Mouse (Mus musculus) limb, embryonic 12.5 days (tissue): ENCODE data around the gene Ushbp1. TPM values are rescaled to one million over a fixed set of nuclear protein-coding genes. Genes with fewer than 3 reads are reported as not detected.
"Not testable (repeated sequence)": the region's sequence is repeated elsewhere in the genome, so short reads cannot be mapped to it uniquely, and the experiment has no call there.

ENCODE experiments used
- ATAC-seq: fragments of 200-750 bp; cut with Nextera tagmentation; 2 replicates; pipeline ENCODE4 v1.8.0; 2017; ENCODE audit warnings: low read depth, moderate TSS enrichment; ENCODE audit not compliant: insufficient number of reproducible peaks, insufficient read depth, low FRiP score, low TSS enrichment
- H3K27ac ChIP-seq: fragments of 300-500 bp; sonication (generic); 2 replicates; pipeline ENCODE4 v1.5.1; 2016; ENCODE audit warnings: mild to moderate bottlenecking, moderate library complexity
- H3K27me3 ChIP-seq: fragments of 300-500 bp; sonication (generic); 2 replicates; pipeline ENCODE4 v1.6.1; 2016; ENCODE audit warnings: mild to moderate bottlenecking, moderate library complexity
- H3K36me3 ChIP-seq: fragments of 300-500 bp; sonication (generic); 2 replicates; pipeline ENCODE4 v1.6.1; 2016; ENCODE audit warnings: mild to moderate bottlenecking, moderate library complexity
- H3K4me1 ChIP-seq: fragments of 300-500 bp; sonication (generic); replicated peaks from 2 replicates; pipeline ENCODE4 v1.6.1; 2016
- H3K4me2 ChIP-seq: fragments of 300-500 bp; sonication (generic); 2 replicates; pipeline ENCODE4 v1.6.1; 2016; ENCODE audit warnings: mild to moderate bottlenecking, moderate library complexity
- H3K4me3 ChIP-seq: fragments of 300-500 bp; sonication (generic); replicated peaks from 2 replicates; pipeline ENCODE4 v1.5.1; 2016; ENCODE audit warnings: mild to moderate bottlenecking
- H3K9ac ChIP-seq: fragments of 300-500 bp; sonication (generic); replicated peaks from 2 replicates; pipeline ENCODE4 v1.6.1; 2016; ENCODE audit warnings: mild to moderate bottlenecking, moderate library complexity
- H3K9me3 ChIP-seq: fragments of 300-500 bp; sonication (generic); 2 replicates; pipeline ENCODE4 v1.6.1; 2016; ENCODE audit warnings: mild to moderate bottlenecking, moderate library complexity
- WGBS: fragments of 180-500 bp; shearing (Covaris S2); methylation state at CpG from one replicate; pipeline ENCODE4 v1.1.7; 2016; 5-methylcytosine and 5-hydroxymethylcytosine counted together
- polyA plus RNA-seq: library from polyadenylated mRNA; unstranded; fragments of >200 nt; fragmentation: Nextera tagmentation; extraction: Ambion mirVana; gene quantifications from 2 replicates; pipeline ENCODE4 v1.2.1, GENCODE M21; 2016

Ushbp1 gene
- polyA plus RNA-seq, 1 experiment from 2014 or later = 7.0 TPM

- no peaks in the 10 kb centered on the region for H3K9me3 ChIP-seq
- H3K36me3 ChIP-seq = peaks cover 25% of the 10 kb centered on the region
- H3K4me3 ChIP-seq = no peak overlapping the region
- H3K4me2 ChIP-seq = peak overlapping the region; percentile 86; the same call in 1 of the 2 replicates
- no peak for ATAC-seq
- H3K27me3 ChIP-seq = no peaks in the 10 kb centered on the region
- no peak overlapping the region for H3K9ac ChIP-seq
- H3K4me1 ChIP-seq = peaks cover 19% of the 10 kb centered on the region
- H3K27ac ChIP-seq = no peak overlapping the region
Measured at GRCm38 (mm10) chr8:71368366-71368765, 27.2 kb downstream of the Ushbp1 start.

DNA sequence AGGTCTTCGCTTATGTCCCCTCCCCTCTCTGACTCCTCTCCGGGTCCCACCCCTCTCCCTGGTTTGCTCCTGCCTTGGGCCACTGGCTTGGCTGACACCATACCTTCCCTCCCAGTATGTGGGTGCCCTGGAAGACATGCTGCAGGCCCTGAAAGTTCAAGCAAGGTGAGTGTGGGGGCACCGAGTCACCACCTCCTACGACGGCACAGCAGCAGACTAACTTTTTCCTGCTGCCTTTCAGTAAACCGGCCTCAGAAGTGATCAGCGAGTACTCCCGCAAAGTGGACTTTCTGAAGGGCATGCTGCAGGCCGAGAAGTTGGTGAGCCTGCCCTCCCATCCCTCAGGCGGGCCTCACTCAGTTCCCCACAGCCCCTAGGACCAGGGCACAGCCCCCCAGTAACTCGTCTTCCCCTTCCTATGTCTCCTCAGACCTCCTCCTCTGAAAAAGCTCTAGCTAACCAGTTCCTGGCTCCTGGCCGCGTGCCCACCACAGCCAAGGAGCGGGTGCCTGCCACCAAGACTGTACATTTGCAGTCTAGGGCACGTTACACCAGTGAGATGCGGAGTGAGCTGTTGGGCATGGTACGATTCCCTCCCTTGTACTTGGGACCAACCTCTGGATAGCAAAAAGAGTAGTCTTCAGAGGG is 27.9 kb downstream of the Ushbp1 start:
- no peaks in the 10 kb centered on the region for H3K9me3 ChIP-seq
- H3K4me1 ChIP-seq = peaks cover 19% of the 10 kb centered on the region
- H3K36me3 ChIP-seq = peaks cover 19% of the 10 kb centered on the region
- H3K27ac ChIP-seq = peak overlapping the region; percentile 89
- H3K27me3 ChIP-seq = no peaks in the 10 kb centered on the region
- 54% methylated on average over 17 of the region's 17 CpGs for WGBS
- peak overlapping the region; percentile 86 for H3K4me2 ChIP-seq
- ATAC-seq = peak; percentile 77; the same call in 1 of the 2 replicates
- H3K4me3 ChIP-seq = peak overlapping the region; percentile 61
- peak overlapping the region; percentile 64 for H3K9ac ChIP-seq

DNA sequence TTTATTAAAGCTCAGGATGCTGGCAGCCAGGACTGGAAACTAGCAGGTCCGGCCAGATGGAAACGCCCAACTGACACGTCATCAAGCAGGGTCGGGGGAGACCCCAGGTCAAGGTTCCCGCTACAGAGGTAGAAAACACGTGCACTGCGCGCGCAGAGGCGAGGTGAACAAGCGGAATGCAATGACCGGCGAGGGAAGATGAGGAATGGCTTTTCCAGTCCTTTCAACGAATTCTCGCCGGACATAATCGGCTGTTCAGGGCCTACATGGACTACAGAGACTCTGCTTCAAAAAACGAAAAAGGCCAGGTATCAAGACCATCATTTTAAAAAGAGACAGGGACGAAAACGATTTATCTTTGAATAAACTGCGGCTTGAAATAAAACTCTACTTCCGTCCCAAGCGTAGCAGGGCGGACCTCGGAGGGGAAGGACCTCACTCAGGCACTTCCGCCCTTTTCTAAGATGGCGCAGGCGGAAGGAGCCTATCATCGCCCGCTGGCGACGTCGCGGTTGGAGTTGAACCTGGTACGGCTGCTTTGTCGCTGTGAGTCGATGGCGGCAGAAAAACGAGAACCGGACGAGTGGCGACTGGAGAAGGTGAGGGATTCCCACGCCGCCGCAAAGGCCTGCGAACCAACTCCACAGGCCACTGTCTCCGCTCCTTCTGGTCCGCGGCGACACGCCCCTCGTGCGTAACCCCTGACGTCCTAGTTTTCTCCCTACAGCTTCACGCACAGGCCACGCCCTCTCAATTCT is 28.7 kb downstream of the Ushbp1 start, which contains the start of gene Use1:
Gene Use1 (plus strand): TSS at position 78 of the 758 bp plus-strand sequence.
- under 1% methylated on average over 56 of the region's 56 CpGs for WGBS
- H3K36me3 ChIP-seq = peaks cover 19% of the 10 kb centered on the region
- peak within 1 kb of the TSS; percentile 89 for H3K27ac ChIP-seq
- H3K4me2 ChIP-seq = peak within 1 kb of the TSS; percentile 86
- peak within 1 kb of the TSS; percentile 61 for H3K4me3 ChIP-seq
- no peaks in the 10 kb centered on the region for H3K27me3 ChIP-seq
- H3K4me1 ChIP-seq = peaks cover 19% of the 10 kb centered on the region
- H3K9ac ChIP-seq = peak within 1 kb of the TSS; percentile 64
- no peaks in the 10 kb centered on the region for H3K9me3 ChIP-seq
- peak; percentile 68 for ATAC-seq

- WGBS = 87% methylated on average over 3 of the region's 3 CpGs
- H3K4me2 ChIP-seq = no peak overlapping the region
- no peaks in the 10 kb centered on the region for H3K4me1 ChIP-seq
- peaks cover 83% of the 10 kb centered on the region for H3K36me3 ChIP-seq
- no peak overlapping the region for H3K27ac ChIP-seq
- no peak overlapping the region for H3K4me3 ChIP-seq
- no peak for ATAC-seq
- no peaks in the 10 kb centered on the region for H3K9me3 ChIP-seq
- no peak overlapping the region for H3K9ac ChIP-seq
- H3K27me3 ChIP-seq = no peaks in the 10 kb centered on the region
Measured at GRCm38 (mm10) chr8:71358026-71358425, 37.6 kb downstream of the Ushbp1 start.

DNA sequence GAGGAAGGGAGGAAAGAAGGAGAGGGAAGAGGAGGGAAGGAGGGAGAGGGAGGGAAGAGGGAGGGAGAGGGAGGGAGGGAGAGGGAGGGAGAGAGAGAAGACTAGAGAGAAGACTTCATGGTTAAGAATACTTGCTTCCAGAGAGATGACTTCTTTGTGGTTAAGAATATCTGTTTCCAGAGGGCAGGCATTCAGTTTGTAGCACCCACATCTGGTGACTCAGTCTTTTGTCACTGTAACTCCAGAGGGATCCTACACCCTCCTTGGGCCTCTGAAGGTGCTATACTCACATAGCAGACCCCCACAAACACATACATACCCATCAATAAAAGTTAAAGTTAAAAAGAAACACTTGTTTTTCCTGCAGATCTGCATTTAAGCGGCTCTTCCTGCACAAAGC is 44.1 kb downstream of the Ushbp1 start:
- H3K4me3 ChIP-seq = no peak overlapping the region
- WGBS = 88% methylated on average over 1 of the region's 1 CpGs
- ATAC-seq = no peak

GRCm38 (mm10) chr8:71351117-71351516 is 44.5 kb downstream of the Ushbp1 start:
- 77% methylated on average over 3 of the region's 3 CpGs for WGBS
- Histone ChIP-seq H3K27me3 (no peaks in the 10 kb centered on the region), H3K9ac (no peak overlapping the region), H3K36me3 (peaks cover 99% of the 10 kb centered on the region), H3K27ac (no peak overlapping the region), H3K4me1 (no peaks in the 10 kb centered on the region), H3K9me3 (no peaks in the 10 kb centered on the region), H3K4me3 (no peak overlapping the region), H3K4me2 (no peak overlapping the region)
- no peak for ATAC-seq

More for the DNA sequence above, 44.1 kb downstream of the Ushbp1 start:
- H3K4me1 ChIP-seq = no peaks in the 10 kb centered on the region
- no peak overlapping the region for H3K4me2 ChIP-seq
- H3K9me3 ChIP-seq = no peaks in the 10 kb centered on the region
- peaks cover 99% of the 10 kb centered on the region for H3K36me3 ChIP-seq
- no peak overlapping the region for H3K9ac ChIP-seq
- no peak overlapping the region for H3K27ac ChIP-seq
- no peaks in the 10 kb centered on the region for H3K27me3 ChIP-seq

DNA sequence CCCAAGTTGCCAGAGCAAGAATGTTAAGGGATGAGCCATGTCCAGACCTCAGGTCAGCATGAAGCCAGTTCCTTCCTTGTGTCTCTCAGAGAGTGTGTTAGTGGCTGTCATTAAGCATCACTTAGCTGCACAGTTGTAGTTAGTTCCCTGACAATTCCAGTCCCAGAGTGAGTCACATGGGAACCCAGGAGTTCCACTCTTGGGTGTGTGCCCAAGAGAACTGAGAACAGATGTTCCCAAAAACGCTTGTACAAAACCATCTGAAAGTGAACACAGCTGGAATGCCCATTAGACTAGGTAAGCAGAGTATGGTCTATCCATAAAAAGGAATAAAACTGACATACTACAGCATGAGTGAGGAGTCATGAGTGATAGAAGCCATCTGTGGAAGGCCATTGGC is 49.0 kb downstream of the Ushbp1 start:
- H3K4me2 ChIP-seq = no peak overlapping the region
- H3K9ac ChIP-seq = no peak overlapping the region
- no peaks in the 10 kb centered on the region for H3K9me3 ChIP-seq
- peaks cover 95% of the 10 kb centered on the region for H3K36me3 ChIP-seq
- H3K27ac ChIP-seq = no peak overlapping the region
- WGBS = 62% methylated on average over 1 of the region's 1 CpGs
- H3K4me3 ChIP-seq = no peak overlapping the region
- ATAC-seq = no peak
- no peaks in the 10 kb centered on the region for H3K27me3 ChIP-seq
- no peaks in the 10 kb centered on the region for H3K4me1 ChIP-seq

GRCm38 (mm10) chr8:71340625-71341024 is 55.0 kb downstream of the Ushbp1 start:
- no peaks in the 10 kb centered on the region for H3K27me3 ChIP-seq
- no peak overlapping the region for H3K27ac ChIP-seq
- no peaks in the 10 kb centered on the region for H3K9me3 ChIP-seq
- no peak overlapping the region for H3K9ac ChIP-seq
- 75% methylated on average over 5 of the region's 5 CpGs for WGBS
- no peak for ATAC-seq
- H3K4me2 ChIP-seq = no peak overlapping the region
- peaks cover 80% of the 10 kb centered on the region for H3K36me3 ChIP-seq
- no peaks in the 10 kb centered on the region for H3K4me1 ChIP-seq
- H3K4me3 ChIP-seq = no peak overlapping the region

GRCm38 (mm10) chr8:71337834-71338233 is 57.8 kb downstream of the Ushbp1 start:
- H3K27me3 ChIP-seq, H3K9ac ChIP-seq, H3K4me3 ChIP-seq, H3K4me1 ChIP-seq, ATAC-seq, H3K27ac ChIP-seq, H3K4me2 ChIP-seq, H3K9me3 ChIP-seq: not testable (repeated sequence)
- H3K36me3 ChIP-seq = peaks cover 70% of the 10 kb centered on the region
- WGBS = 87% methylated on average over 6 of the region's 6 CpGs
